Mouse (Mus musculus) CH12.LX (cell line): ENCODE data around the gene Vmn1r81.

Experiments
- CTCF ChIP-seq, 2 experiments: IDR thresholded peaks in 1 of 2; conservative IDR thresholded peaks in 1 of 2; 2 replicates each; pipeline ENCODE4 v1.5.1; 2011 to 2012; ENCODE audit warnings: low read depth in 2 of 2, low read length in 2 of 2, improper control_type of control experiment in 1 of 2, inconsistent platforms in 1 of 2, mild to moderate bottlenecking in 1 of 2, moderate library complexity in 1 of 2
- EP300 ChIP-seq: IDR thresholded peaks from 2 replicates; pipeline ENCODE4 v1.6.1; 2011; ENCODE audit warnings: low read length, improper control_type of control experiment
- POLR2A ChIP-seq: IDR thresholded peaks from 2 replicates; pipeline ENCODE4 v1.6.1; 2011; ENCODE audit warnings: low read depth, mild to moderate bottlenecking, improper control_type of control experiment, low read length
- TCF12 ChIP-seq: IDR thresholded peaks from 2 replicates; pipeline ENCODE4 v1.6.1; 2014; ENCODE audit warnings: low read depth, mild to moderate bottlenecking, inconsistent platforms, low read length, improper control_type of control experiment

DNA sequence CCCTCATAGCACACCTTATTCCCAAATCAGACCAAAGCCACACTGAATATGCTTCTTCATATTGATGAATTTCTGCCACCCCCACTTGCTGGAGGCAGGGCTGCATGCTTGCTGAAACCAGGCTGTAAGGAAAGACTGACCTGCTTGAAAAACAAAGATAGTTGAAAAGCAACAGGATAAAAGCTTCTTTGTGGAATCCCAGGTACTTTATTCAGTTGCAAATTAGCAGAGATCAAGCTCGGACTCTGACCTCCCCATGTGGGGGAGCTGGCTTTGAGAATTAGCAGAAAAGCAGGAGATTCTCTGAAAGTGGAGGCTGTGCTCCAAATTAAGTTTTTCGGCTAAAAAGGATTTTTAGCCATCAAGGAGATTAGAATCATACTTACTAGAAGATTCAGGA, 63.9 kb downstream of the Vmn1r81 start:
- TF ChIP-seq POLR2A, result no peak
- TF ChIP-seq EP300, result no peak
- no peak for TF ChIP-seq CTCF (conservative IDR thresholded peaks at IDR 0.05 in 1 of 2, IDR thresholded peaks at IDR 0.05 in 1 of 2; ENCODE audit: low read depth in 2 of 2, low read length in 2 of 2)
- no peak for TF ChIP-seq TCF12
